Mouse (Mus musculus) spleen, adult 2 months (tissue): ENCODE measurements at regions not wholly inside any gene's neighbourhood (a gene's known extent, or its start where the extent isn't known, plus 50 kb on each side); places are given as distances from the start of the nearest gene placed in this dataset.

Experiments
- DNase-seq, 2 experiments: peaks; one replicate each; pipeline versions ENCODE4 v3.0.0 to v3.0.0-alpha.2; 2012 to 2021; ENCODE audit warnings: low spot score in 2 of 2, low read depth in 1 of 2
- H3K27ac ChIP-seq: fragments of 200-500 bp; 2 replicates; pipeline ENCODE4 v1.5.1; 2012; ENCODE audit warnings: low read length, inconsistent platforms; ENCODE audit not compliant: insufficient read depth
- H3K27me3 ChIP-seq: fragments of 200-500 bp; 2 replicates; pipeline ENCODE4 v1.6.1; 2012; ENCODE audit warnings: mild to moderate bottlenecking, moderate library complexity, low read length, inconsistent platforms; ENCODE audit not compliant: control insufficient read depth, insufficient read depth
- H3K36me3 ChIP-seq: fragments of 200-500 bp; 2 replicates; pipeline ENCODE4 v1.6.1; 2012; ENCODE audit warnings: mild to moderate bottlenecking, low read length, inconsistent platforms; ENCODE audit not compliant: control insufficient read depth, insufficient read depth
- H3K4me1 ChIP-seq: fragments of 200-500 bp; 2 replicates; pipeline ENCODE4 v1.6.1; 2011; ENCODE audit warnings: inconsistent platforms; ENCODE audit not compliant: control insufficient read depth, insufficient read depth, insufficient read length
- H3K4me3 ChIP-seq: fragments of 200-500 bp; 2 replicates; pipeline ENCODE4 v1.5.1; 2011; ENCODE audit warnings: mild to moderate bottlenecking, inconsistent platforms; ENCODE audit not compliant: insufficient read depth, insufficient read length; ENCODE audit errors: extremely low read depth
- CTCF ChIP-seq: fragments of 200-500 bp; IDR thresholded peaks from 2 replicates; pipeline ENCODE4 v1.5.1; 2011; ENCODE audit warnings: mild to moderate bottlenecking, inconsistent platforms; ENCODE audit not compliant: insufficient read depth, insufficient read length, insufficient replicate concordance; ENCODE audit errors: extremely low read depth
- POLR2A ChIP-seq: fragments of 200-500 bp; IDR thresholded peaks from 2 replicates; pipeline ENCODE4 v1.6.1; 2011; ENCODE audit warnings: low read depth, low read length, inconsistent platforms
- WGBS: fragments of 180-500 bp; shearing (Covaris S2); methylation state at CpG from one replicate; pipeline ENCODE4 v1.1.7; 2018; 5-methylcytosine and 5-hydroxymethylcytosine counted together

DNA sequence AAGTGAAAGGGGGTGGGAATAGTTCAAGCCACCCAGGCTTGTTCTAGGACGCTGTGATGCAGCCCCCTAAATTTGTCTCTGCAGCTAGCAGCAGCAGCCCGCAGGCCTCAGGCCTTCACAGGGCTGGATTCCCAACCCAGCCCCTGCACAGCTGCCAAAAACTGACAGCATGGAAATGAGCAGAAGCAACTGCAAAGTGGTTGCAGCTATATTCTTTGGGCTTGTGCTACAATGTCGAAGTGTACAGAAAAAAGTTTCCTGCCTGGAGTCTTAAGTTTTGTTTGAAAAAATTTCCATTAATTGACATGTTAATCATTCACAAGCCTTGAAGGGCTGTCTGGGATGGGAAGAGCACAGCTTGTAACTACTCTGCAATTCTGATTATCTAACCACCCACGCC, 253.6 kb upstream of the Nbea start:
- WGBS, result 66% methylated on average over 4 of the region's 4 CpGs
- no peak for DNase-seq
- no peaks in the 10 kb centered on the region for H3K27me3 ChIP-seq
- H3K4me3 ChIP-seq, result no peak overlapping the region
- no peak overlapping the region for H3K27ac ChIP-seq
- H3K36me3 ChIP-seq, result no peaks in the 10 kb centered on the region
- H3K4me1 ChIP-seq, result no peaks in the 10 kb centered on the region
- TF ChIP-seq POLR2A (no peak), CTCF (no peak)

GRCm38 (mm10) chr3:56433495-56433894, 250.0 kb upstream of the Nbea start:
- no peak overlapping the region for H3K27ac ChIP-seq
- no peaks in the 10 kb centered on the region for H3K27me3 ChIP-seq
- DNase-seq, result no peak
- TF ChIP-seq CTCF, result no peak
- no peak for TF ChIP-seq POLR2A
- H3K4me3 ChIP-seq, result no peak overlapping the region
- no peaks in the 10 kb centered on the region for H3K36me3 ChIP-seq
- WGBS, result 48% methylated on average over 1 of the region's 1 CpGs
- no peaks in the 10 kb centered on the region for H3K4me1 ChIP-seq

DNA sequence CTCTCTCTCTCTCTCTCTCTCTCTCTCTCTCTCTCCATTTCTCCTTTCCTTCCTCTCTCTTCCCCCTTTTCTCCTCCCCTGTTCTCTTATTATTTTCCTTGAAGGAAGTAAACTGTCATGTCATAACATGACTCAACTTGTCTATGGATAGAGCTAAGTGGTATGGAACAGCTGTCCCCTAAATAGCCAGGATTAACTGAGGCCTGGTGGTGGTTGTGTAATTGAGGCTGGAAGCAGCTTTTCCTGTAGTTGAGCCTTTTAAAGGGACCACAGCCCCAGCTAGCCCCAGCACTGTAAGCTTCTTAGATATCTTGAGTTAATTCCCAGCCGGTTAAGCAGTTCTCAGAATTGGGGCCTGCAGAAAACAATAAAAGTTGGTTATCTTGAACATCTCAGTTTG, 243.7 kb upstream of the Nbea start:
- Histone ChIP-seq H3K4me3 (no peak overlapping the region), H3K27ac (no peak overlapping the region), H3K4me1 (no peaks in the 10 kb centered on the region), H3K27me3 (no peaks in the 10 kb centered on the region), H3K36me3 (no peaks in the 10 kb centered on the region)
- 86% methylated on average over 1 of the region's 1 CpGs for WGBS
- DNase-seq, result no peak
- TF ChIP-seq POLR2A (no peak), CTCF (no peak)

DNA sequence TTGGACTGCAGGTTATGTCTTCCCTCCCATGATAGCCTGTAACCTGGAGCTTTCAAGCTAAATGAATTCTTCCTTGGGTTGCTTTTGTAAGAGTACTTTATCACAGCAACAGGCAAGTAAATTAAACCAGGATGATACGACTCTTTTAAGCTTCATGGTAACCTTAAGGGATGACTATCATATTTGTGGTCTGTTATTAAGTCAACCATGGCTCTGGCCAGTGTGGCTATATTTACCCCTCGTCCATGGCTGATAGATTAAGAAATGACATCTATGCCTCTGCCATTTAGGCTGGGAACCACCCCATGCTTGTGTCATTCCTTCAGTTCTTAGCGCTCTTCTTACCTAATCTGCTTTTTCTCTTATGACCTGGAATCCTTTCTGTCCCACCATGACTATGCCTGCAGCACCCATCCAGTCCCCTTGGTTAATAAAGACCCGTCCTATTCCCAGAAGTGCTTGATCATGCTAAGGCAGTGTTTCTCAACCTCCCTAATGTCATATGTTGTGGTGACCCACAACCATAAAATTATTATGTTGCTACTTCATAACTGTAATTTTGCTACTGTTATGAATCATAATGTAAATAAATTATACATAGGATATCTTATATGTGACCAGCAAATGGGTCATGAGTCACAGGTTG, 214.5 kb upstream of the Nbea start:
- H3K27me3 ChIP-seq, result no peaks in the 10 kb centered on the region
- no peak for DNase-seq
- H3K4me1 ChIP-seq, result no peaks in the 10 kb centered on the region
- TF ChIP-seq POLR2A (no peak), CTCF (no peak)
- no peak overlapping the region for H3K4me3 ChIP-seq
- 84% methylated on average over 4 of the region's 4 CpGs for WGBS
- H3K36me3 ChIP-seq, result no peaks in the 10 kb centered on the region
- H3K27ac ChIP-seq, result no peak overlapping the region

DNA sequence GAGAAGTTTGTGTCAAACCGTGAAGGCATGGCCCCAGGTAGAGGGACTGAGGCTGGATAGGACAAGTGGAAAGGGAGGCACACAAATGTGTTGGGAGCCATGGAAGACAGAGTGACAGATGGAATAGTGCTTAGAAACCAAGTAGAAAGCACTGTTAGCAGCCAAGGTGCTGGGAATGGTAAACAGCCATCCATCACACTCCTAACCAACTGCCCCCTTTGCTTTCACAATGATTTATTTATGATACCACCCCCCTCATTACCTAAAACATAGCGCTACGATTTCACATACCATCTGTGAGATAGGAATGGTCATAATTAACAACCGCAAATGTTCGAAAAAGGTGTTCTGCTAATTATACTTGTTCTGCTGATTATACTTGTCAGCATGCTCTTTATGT, 209.6 kb upstream of the Nbea start:
- no peaks in the 10 kb centered on the region for H3K27me3 ChIP-seq
- no peak for TF ChIP-seq CTCF
- TF ChIP-seq POLR2A, result no peak
- 86% methylated on average over 5 of the region's 5 CpGs for WGBS

DNA sequence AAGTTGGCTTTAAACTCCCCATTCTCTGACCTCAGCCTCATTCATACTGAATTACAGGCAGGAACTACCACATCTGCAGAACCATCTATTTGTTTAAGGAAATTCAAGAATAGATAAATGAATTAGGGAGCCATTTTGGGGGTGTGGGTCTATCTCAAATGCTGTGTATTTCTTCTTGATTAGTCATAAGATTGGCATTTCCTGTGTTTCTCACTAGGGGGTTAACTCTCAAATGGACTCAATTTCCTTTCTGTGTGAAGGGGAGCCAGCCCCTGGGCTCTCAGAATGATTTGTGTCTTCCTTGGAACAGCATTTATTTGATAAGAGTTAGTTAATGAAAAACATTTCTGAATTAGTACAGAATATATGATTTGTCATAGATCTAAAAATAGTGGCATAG, 196.8 kb upstream of the Nbea start:
- H3K27ac ChIP-seq, result no peak overlapping the region
- TF ChIP-seq CTCF (no peak), POLR2A (no peak)
- H3K27me3 ChIP-seq, result no peaks in the 10 kb centered on the region
- H3K4me3 ChIP-seq, result no peak overlapping the region
- no peak for DNase-seq
- no peaks in the 10 kb centered on the region for H3K4me1 ChIP-seq
- no peaks in the 10 kb centered on the region for H3K36me3 ChIP-seq

More for the DNA sequence above, 209.6 kb upstream of the Nbea start:
- Histone ChIP-seq H3K36me3 (no peaks in the 10 kb centered on the region), H3K27ac (no peak overlapping the region), H3K4me3 (no peak overlapping the region), H3K4me1 (no peaks in the 10 kb centered on the region)
- DNase-seq, result no peak

GRCm38 (mm10) chr3:56379500-56379899, 196.0 kb upstream of the Nbea start:
- no peak overlapping the region for H3K27ac ChIP-seq
- DNase-seq, result no peak
- no peaks in the 10 kb centered on the region for H3K27me3 ChIP-seq
- no peak for TF ChIP-seq CTCF
- no peak for TF ChIP-seq POLR2A
- H3K36me3 ChIP-seq, result no peaks in the 10 kb centered on the region
- no peak overlapping the region for H3K4me3 ChIP-seq
- H3K4me1 ChIP-seq, result no peaks in the 10 kb centered on the region
- 84% methylated on average over 3 of the region's 3 CpGs for WGBS
